Comparison of ENCODE assay signal across 8 mouse cellular contexts in genomic region chr1:186721846-186722245, GRCm38 (mm10). TPM values are rescaled to one million over a fixed set of nuclear protein-coding genes. Genes with fewer than 3 reads are reported as not detected.
DNase-seq lines count a peak whose midpoint lies in the region; ATAC-seq and TF ChIP-seq lines count a peak whose summit lies in the region.

No protein-coding gene starts in this region.

- H3K4me3 ChIP-seq in hindbrain, embryonic 13.5 days: no peak overlapping the region
- H3K4me3 ChIP-seq in lung, postnatal 0 days (ENCODE audit: low read depth, low read length): no peak overlapping the region

- H3K9me3 ChIP-seq in hindbrain, embryonic 13.5 days: no peaks in the 10 kb centered on the region
- no peaks in the 10 kb centered on the region for H3K9me3 ChIP-seq in lung, postnatal 0 days (ENCODE audit: low read length)

- 38% methylated on average over 12 of the region's 12 CpGs for WGBS in hindbrain, embryonic 13.5 days
- WGBS in lung, postnatal 0 days: 26% methylated on average over 12 of the region's 12 CpGs

- H3K4me2 ChIP-seq in hindbrain, embryonic 13.5 days: no peak overlapping the region
- no peak overlapping the region for H3K4me2 ChIP-seq in lung, postnatal 0 days (replicated peaks; ENCODE audit: low read depth, low read length)

- no peak overlapping the region for H3K27ac ChIP-seq in hindbrain, embryonic 13.5 days
- no peak overlapping the region for H3K27ac ChIP-seq in lung, postnatal 0 days (ENCODE audit: low read length)

- H3K27me3 ChIP-seq in hindbrain, embryonic 13.5 days: no peaks in the 10 kb centered on the region
- H3K27me3 ChIP-seq in lung, postnatal 0 days (replicated peaks; ENCODE audit: insufficient read depth, low read length): no peaks in the 10 kb centered on the region

- H3K9ac ChIP-seq in hindbrain, embryonic 13.5 days: no peak overlapping the region
- H3K9ac ChIP-seq in lung, postnatal 0 days (replicated peaks; ENCODE audit: low read depth): no peak overlapping the region

- peak; percentile 99 for TF ChIP-seq CTCF in lung, postnatal 0 days (IDR thresholded peaks at IDR 0.05)

- peak; percentile 48 for DNase-seq in MEL-GATA-1-ER (ENCODE audit: extremely low read depth, low read depth)
- DNase-seq in cerebellum, adult 8-10 months: peak; percentile 81
- DNase-seq in forelimb bud, embryonic 11.5 days (ENCODE audit: low read depth, low spot score): peak; percentile 91
- peak; percentile 91 to 92 for DNase-seq in layer of hippocampus, postnatal 10 days (ENCODE audit: low spot score in 2 of 2)
- DNase-seq in lung, postnatal 0 days (ENCODE audit: low spot score): peak; percentile 84
- DNase-seq in ovary, postnatal 14 days (ENCODE audit: low spot score): peak; percentile 84
- peak; percentile 77 for DNase-seq in thymus, postnatal 0 days (ENCODE audit: low spot score)

- no peak for TF ChIP-seq EP300 in lung, postnatal 0 days (IDR thresholded peaks at IDR 0.05)

- no peaks in the 10 kb centered on the region for H3K4me1 ChIP-seq in hindbrain, embryonic 13.5 days (replicated peaks)
- no peaks in the 10 kb centered on the region for H3K4me1 ChIP-seq in lung, postnatal 0 days (ENCODE audit: insufficient read depth, low read depth, low read length)

- peak; percentile 79 for ATAC-seq in hindbrain, embryonic 13.5 days (ENCODE audit: low FRiP score)
- ATAC-seq in lung, postnatal 0 days: peak; percentile 73

- H3K36me3 ChIP-seq in hindbrain, embryonic 13.5 days: peaks cover 15% of the 10 kb centered on the region; the same call in 1 of the 2 replicates
- H3K36me3 ChIP-seq in lung, postnatal 0 days (ENCODE audit: insufficient read depth, low read length): no peaks in the 10 kb centered on the region

RNA-seq across cellular contexts. Expression of gene Tgfb2, which starts 16.1 kb away (rescaled TPM):
- 20.6 and 23.1 TPM in 2 replicates for polyA plus RNA-seq in hindbrain, embryonic 13.5 days (2015; fragmentation: Nextera tagmentation; extraction: Ambion mirVana)
- 10 to 100 TPM; 33.6 to 37.4 TPM for total RNA-seq in layer of hippocampus, postnatal 10 days (2021)
- 49.7 and 58.2 TPM in 2 replicates for polyA plus RNA-seq in lung, postnatal 0 days (2015; fragmentation: Nextera tagmentation; extraction: Ambion mirVana)
- 2.4 and 2.5 TPM in 2 replicates for polyA plus RNA-seq in thymus, postnatal 0 days (2015; fragmentation: Nextera tagmentation; extraction: Ambion mirVana)

RNA-seq across cellular contexts. Expression of gene Rrp15, which starts 27.3 kb away (rescaled TPM):
- polyA plus RNA-seq in hindbrain, embryonic 13.5 days (2015; fragmentation: Nextera tagmentation; extraction: Ambion mirVana): 31.8 and 34.9 TPM in 2 replicates
- 10 to 100 TPM; 17.5 to 19.5 TPM for total RNA-seq in layer of hippocampus, postnatal 10 days (2021)
- polyA plus RNA-seq in lung, postnatal 0 days (2015; fragmentation: Nextera tagmentation; extraction: Ambion mirVana): 21.8 and 21.9 TPM in 2 replicates
- 55.3 and 62.8 TPM in 2 replicates for polyA plus RNA-seq in thymus, postnatal 0 days (2015; fragmentation: Nextera tagmentation; extraction: Ambion mirVana)
